8 mouse cellular contexts compared by ENCODE assay signal in genomic region chr9:52047129-52047820, GRCm38 (mm10). TPM values are rescaled to one million over a fixed set of nuclear protein-coding genes. Genes with fewer than 3 reads are reported as not detected.
A peak's percentile ranks its signal among the peaks of the same experiment; 100 is the strongest.
DNase-seq lines count a peak whose midpoint lies in the region; ATAC-seq and TF ChIP-seq lines count a peak whose summit lies in the region.

TSS of gene Rdx (plus strand) at chr9:52047173.

- intact Hi-C loops in heart, postnatal 36 days (cut with DNase I) = loop anchor here (5.0 kb wide), 2 partner anchors 55 to 85 kb away; partner anchors contain the start of gene Fdx1

- TF ChIP-seq CTCF in thymus, adult 2 months (IDR thresholded peaks at IDR 0.05; ENCODE audit: borderline replicate concordance, control insufficient read depth, extremely low read depth, insufficient read depth, low read length, poor library complexity) = no peak

- H3K4me3 ChIP-seq in forebrain, embryonic 14.5 days (ENCODE audit: low read depth, low read length) = peak within 1 kb of the TSS; percentile 94
- H3K4me3 ChIP-seq in midbrain, embryonic 10.5 days = peak within 1 kb of the TSS; percentile 97
- peak within 1 kb of the TSS; percentile 74 for H3K4me3 ChIP-seq in thymus, adult 2 months (ENCODE audit: control insufficient read depth, insufficient read depth, low read length)

- no peak for ATAC-seq in forebrain, embryonic 14.5 days

- H3K27me3 ChIP-seq in forebrain, embryonic 14.5 days (replicated peaks; ENCODE audit: control insufficient read depth, insufficient read depth, low read length) = no peaks in the 10 kb centered on the region
- H3K27me3 ChIP-seq in midbrain, embryonic 10.5 days (ENCODE audit: low read depth, poor library complexity, severe bottlenecking) = no peaks in the 10 kb centered on the region
- H3K27me3 ChIP-seq in thymus, adult 2 months (ENCODE audit: control insufficient read depth, insufficient read depth, low read length) = no peaks in the 10 kb centered on the region

- no peaks in the 10 kb centered on the region for H3K9me3 ChIP-seq in forebrain, embryonic 14.5 days (replicated peaks; ENCODE audit: control insufficient read depth, low read length)
- no peaks in the 10 kb centered on the region for H3K9me3 ChIP-seq in midbrain, embryonic 10.5 days (replicated peaks)

- no peak for TF ChIP-seq POLR2A in thymus, adult 2 months (IDR thresholded peaks at IDR 0.05; ENCODE audit: control insufficient read depth, extremely low read depth, insufficient read depth, low read length, poor library complexity)

- no peaks in the 10 kb centered on the region for H3K36me3 ChIP-seq in forebrain, embryonic 14.5 days (ENCODE audit: control insufficient read depth, insufficient read depth, low read length)
- H3K36me3 ChIP-seq in midbrain, embryonic 10.5 days = no peaks in the 10 kb centered on the region
- H3K36me3 ChIP-seq in thymus, adult 2 months (ENCODE audit: control insufficient read depth, insufficient read depth, low read length) = no peaks in the 10 kb centered on the region

- peaks cover 13% of the 10 kb centered on the region; the same call in 1 of the 2 replicates for H3K4me1 ChIP-seq in forebrain, embryonic 14.5 days (ENCODE audit: control insufficient read depth, insufficient read depth, low read length)
- peaks cover 35% of the 10 kb centered on the region for H3K4me1 ChIP-seq in midbrain, embryonic 10.5 days
- H3K4me1 ChIP-seq in thymus, adult 2 months (replicated peaks; ENCODE audit: control insufficient read depth, insufficient read depth, low read length) = peaks cover 2% of the 10 kb centered on the region; the same call in 1 of the 2 replicates

- peak within 1 kb of the TSS; percentile 95 for H3K9ac ChIP-seq in forebrain, embryonic 14.5 days (ENCODE audit: low read length)

- H3K4me2 ChIP-seq in forebrain, embryonic 14.5 days (ENCODE audit: low read length) = peak within 1 kb of the TSS; percentile 46

- WGBS in forebrain, embryonic 14.5 days = 2% methylated on average over 17 of the region's 17 CpGs
- 3% methylated on average over 17 of the region's 17 CpGs for WGBS in midbrain, embryonic 10.5 days
- WGBS in thymus, adult 2 months = 11% methylated on average over 17 of the region's 17 CpGs

- peak; percentile 39 for DNase-seq in kidney, adult 11 months
- no peak for DNase-seq in kidney, adult 9 months
- DNase-seq in adrenal gland, postnatal 25 days = no peak
- DNase-seq in forebrain, embryonic 14.5 days (ENCODE audit: low spot score) = peak; percentile 44
- peak in 1 of 2 experiments; percentile 22 for DNase-seq in heart, postnatal 36 days
- DNase-seq in layer of hippocampus, postnatal 36 days = no peak
- peak; percentile 38 for DNase-seq in midbrain, embryonic 10.5 days (ENCODE audit: low spot score)
- DNase-seq in thymus, adult 2 months = peak; percentile 30

- peak within 1 kb of the TSS; percentile 96 for H3K27ac ChIP-seq in forebrain, embryonic 14.5 days (ENCODE audit: low read depth, low read length)
- peak within 1 kb of the TSS; percentile 100 for H3K27ac ChIP-seq in midbrain, embryonic 10.5 days (replicated peaks)
- H3K27ac ChIP-seq in thymus, adult 2 months (ENCODE audit: control insufficient read depth, insufficient read depth, low read length) = peak within 1 kb of the TSS; percentile 26; the same call in 1 of the 2 replicates

RNA-seq across cellular contexts. Expression of gene Rdx, which starts in this region (rescaled TPM):
- total RNA-seq in adrenal gland, postnatal 25 days (2021) = 126 and 139 TPM in 2 replicates
- 107 and 121 TPM in 2 replicates for polyA plus RNA-seq in forebrain, embryonic 14.5 days (2014; fragmentation: Nextera tagmentation; extraction: Ambion mirVana)
- total RNA-seq in heart, postnatal 36 days (2021) = 10 to 100 TPM; 90.7 to 91.9 TPM
- 10 to 100 TPM; 55.9 to 57.2 TPM for total RNA-seq in layer of hippocampus, postnatal 36 days (2021)
- polyA plus RNA-seq in midbrain, embryonic 10.5 days (2016; fragmentation: Nextera tagmentation; extraction: Ambion mirVana) = 159 and 160 TPM in 2 replicates
- polyA plus RNA-seq in thymus, adult 2 months (2012; rRNA removed) = 19.9 and 20.4 TPM in 2 replicates

Comparison
In these comparisons a context has a peak if more than half of its experiments do, and no peak if none do; other contexts are left out.
1. DNase-seq: peak in kidney, adult 11 months (single experiment), forebrain, embryonic 14.5 days (single experiment), midbrain, embryonic 10.5 days (single experiment) and thymus, adult 2 months (single experiment); none in kidney, adult 9 months (single experiment), adrenal gland, postnatal 25 days (single experiment) and layer of hippocampus, postnatal 36 days (0 of 2).
2. H3K27ac ChIP-seq: peak in every context shown above with its lines; median percentile 100 in midbrain, embryonic 10.5 days; 96 in forebrain, embryonic 14.5 days; 26 in thymus, adult 2 months.
3. Peak in every context shown above with its lines, with median percentiles within 50 percentile points of each other: H3K4me3 ChIP-seq.